Mouse (Mus musculus): ENCODE results near the gene Paf1. TPM values are rescaled to one million over a fixed set of nuclear protein-coding genes. Genes with fewer than 3 reads are reported as not detected.

Paf1 gene
- polyA plus RNA-seq (2012; rRNA removed; ENCODE audit: low replicate concordance), result 89.1 and 121 TPM in 2 replicates

GRCm38 (mm10) chr7:28392429-28393271 is at the start of gene Paf1, which contains the start of gene Med29:
Paf1 (plus strand) TSS chr7:28392951.
Med29 (minus strand) TSS chr7:28392708.

GRCm38 (mm10) chr7:28350155-28350883 is 42.4 kb upstream of the Paf1 start, which contains the start of gene Rps16:
Rps16 (plus strand) TSS chr7:28350652.

GRCm38 (mm10) chr7:28372251-28373108 is 20.3 kb upstream of the Paf1 start, which contains the start of gene Plekhg2:
Plekhg2 (minus strand) TSS chr7:28372599.

GRCm38 (mm10) chr7:28380237-28381016 is 12.3 kb upstream of the Paf1 start, which contains the start of gene Zfp36:
Zfp36 (minus strand) TSS chr7:28380253.

GRCm38 (mm10) chr7:28436932-28437570 is 44.3 kb downstream of the Paf1 start, which contains the start of gene Gmfg:
Gmfg (plus strand) TSS chr7:28437447.

Other genes starting within 250 kb of the Paf1 start
- 32.1 and 36.7 TPM in 2 replicates for gene Fbl, start 223.2 kb upstream of the Paf1 start, polyA plus RNA-seq (2012; rRNA removed; ENCODE audit: low replicate concordance)
- gene Dyrk1b, start 213.5 kb upstream of the Paf1 start, polyA plus RNA-seq (2012; rRNA removed; ENCODE audit: low replicate concordance), result 66.0 and 77.5 TPM in 2 replicates
- gene Eid2, start 125.1 kb upstream of the Paf1 start, polyA plus RNA-seq (2012; rRNA removed; ENCODE audit: low replicate concordance), result 2.6 and 9.5 TPM in 2 replicates
- gene Eid2b, start 115.2 kb upstream of the Paf1 start, polyA plus RNA-seq (2012; rRNA removed; ENCODE audit: low replicate concordance), result 7.4 and 19.4 TPM in 2 replicates
- not detected in 2 replicates for gene Selenov, start 101.8 kb upstream of the Paf1 start, polyA plus RNA-seq (2012; rRNA removed; ENCODE audit: low replicate concordance)
- 0.11 TPM in 1 of 2 replicates, not detected in the other for gene Dll3, start 90.7 kb upstream of the Paf1 start, polyA plus RNA-seq (2012; rRNA removed; ENCODE audit: low replicate concordance)
- gene Timm50, start 80.9 kb upstream of the Paf1 start, polyA plus RNA-seq (2012; rRNA removed; ENCODE audit: low replicate concordance), result 90.3 and 103 TPM in 2 replicates
- 114 and 125 TPM in 2 replicates for gene Supt5, start 54.2 kb upstream of the Paf1 start, polyA plus RNA-seq (2012; rRNA removed; ENCODE audit: low replicate concordance)
- gene Rps16, start 42.3 kb upstream of the Paf1 start, polyA plus RNA-seq (2012; rRNA removed; ENCODE audit: low replicate concordance), result 1,024 and 1,255 TPM in 2 replicates
- gene Plekhg2, start 20.4 kb upstream of the Paf1 start, polyA plus RNA-seq (2012; rRNA removed; ENCODE audit: low replicate concordance), result 35.6 and 63.3 TPM in 2 replicates
- 63.8 and 131 TPM in 2 replicates for gene Zfp36, start 12.7 kb upstream of the Paf1 start, polyA plus RNA-seq (2012; rRNA removed; ENCODE audit: low replicate concordance)
- gene Med29, start 243 bp upstream of the Paf1 start, polyA plus RNA-seq (2012; rRNA removed; ENCODE audit: low replicate concordance), result 54.4 and 58.2 TPM in 2 replicates
- 21.0 and 30.6 TPM in 2 replicates for gene Gmfg, start 44.5 kb downstream of the Paf1 start, polyA plus RNA-seq (2012; rRNA removed; ENCODE audit: low replicate concordance)
- 3.9 and 9.0 TPM in 2 replicates for gene Lrfn1, start 59.0 kb downstream of the Paf1 start, polyA plus RNA-seq (2012; rRNA removed; ENCODE audit: low replicate concordance)
- gene Ifnl2, start 117.5 kb downstream of the Paf1 start, polyA plus RNA-seq (2012; rRNA removed; ENCODE audit: low replicate concordance), result not detected in 2 replicates
- not detected in 2 replicates for gene Ifnl3, start 129.9 kb downstream of the Paf1 start, polyA plus RNA-seq (2012; rRNA removed; ENCODE audit: low replicate concordance)
- gene Sycn, start 147.9 kb downstream of the Paf1 start, polyA plus RNA-seq (2012; rRNA removed; ENCODE audit: low replicate concordance), result 0.91 TPM in 1 of 2 replicates, not detected in the other
- 1.0 and 2.2 TPM in 2 replicates for gene Nccrp1, start 154.3 kb downstream of the Paf1 start, polyA plus RNA-seq (2012; rRNA removed; ENCODE audit: low replicate concordance)
- gene Samd4b, start 205.2 kb downstream of the Paf1 start, polyA plus RNA-seq (2012; rRNA removed; ENCODE audit: low replicate concordance), result 94.8 and 122 TPM in 2 replicates
- gene Pak4, start 205.2 kb downstream of the Paf1 start, polyA plus RNA-seq (2012; rRNA removed; ENCODE audit: low replicate concordance), result 17.6 and 40.2 TPM in 2 replicates
- gene Acp7, start 238.4 kb downstream of the Paf1 start, polyA plus RNA-seq (2012; rRNA removed; ENCODE audit: low replicate concordance), result 1.3 TPM in 1 of 2 replicates, not detected in the other

All from mammary gland, adult 2 months (tissue).